Mouse (Mus musculus) MEL (cell line): ENCODE measurements around the gene Letm1. TPM values are rescaled to one million over a fixed set of nuclear protein-coding genes. Genes with fewer than 3 reads are reported as not detected.

Experiments
- DNase-seq: peaks from one replicate; pipeline ENCODE4 v3.0.0; 2011; ENCODE audit warnings: low read depth, low spot score
- H3K27ac ChIP-seq: 2 replicates; pipeline ENCODE4 v1.5.1; 2012; ENCODE audit warnings: low read depth, mild to moderate bottlenecking, control low read depth, low read length, moderate library complexity; ENCODE audit not compliant: control insufficient read depth
- H3K27me3 ChIP-seq, 2 experiments: fragments of 150-350 bp in 1 of 2; sonication (generic) in 1 of 2; 2 replicates each; pipeline ENCODE4 v1.6.1; 2012; ENCODE audit warnings: low read length in 2 of 2, mild to moderate bottlenecking in 2 of 2, improper control_type of control experiment in 1 of 2, moderate library complexity in 1 of 2; ENCODE audit not compliant: insufficient read depth in 2 of 2, control insufficient read depth in 1 of 2
- H3K36me3 ChIP-seq, 2 experiments: 2 replicates each; pipeline ENCODE4 v1.6.1; 2012 to 2014; ENCODE audit warnings: low read length in 2 of 2, improper control_type of control experiment in 1 of 2, inconsistent platforms in 1 of 2, mild to moderate bottlenecking in 1 of 2; ENCODE audit not compliant: insufficient read depth in 2 of 2, control insufficient read depth in 1 of 2
- H3K4me1 ChIP-seq, 2 experiments: fragments of 150-350 bp in 1 of 2; sonication (generic) in 1 of 2; 2 replicates each; pipeline ENCODE4 v1.6.1; 2012; ENCODE audit warnings: low read length in 2 of 2, improper control_type of control experiment in 1 of 2, mild to moderate bottlenecking in 1 of 2; ENCODE audit not compliant: insufficient read depth in 2 of 2, control insufficient read depth in 1 of 2
- H3K4me3 ChIP-seq, 2 experiments: fragments of 150-350 bp in 1 of 2; sonication (generic) in 1 of 2; 2 replicates each; pipeline ENCODE4 v1.5.1; 2012; ENCODE audit warnings: low read depth in 2 of 2, low read length in 2 of 2, mild to moderate bottlenecking in 2 of 2, moderate library complexity in 2 of 2, control low read depth in 1 of 2, improper control_type of control experiment in 1 of 2; ENCODE audit not compliant: control insufficient read depth in 1 of 2, insufficient read depth in 1 of 2
- H3K79me2 ChIP-seq: 2 replicates; pipeline ENCODE4 v1.6.1; 2012; ENCODE audit warnings: mild to moderate bottlenecking, low read length, moderate library complexity; ENCODE audit not compliant: control insufficient read depth, poor library complexity, insufficient read depth
- H3K9ac ChIP-seq: 2 replicates; pipeline ENCODE4 v1.6.1; 2012; ENCODE audit warnings: low read depth, mild to moderate bottlenecking, control low read depth, low read length, moderate library complexity; ENCODE audit not compliant: control insufficient read depth, poor library complexity, severe bottlenecking
- H3K9me3 ChIP-seq: fragments of 150-350 bp; sonication (generic); replicated peaks from 2 replicates; pipeline ENCODE4 v1.6.1; 2012; ENCODE audit warnings: mild to moderate bottlenecking, low read length, improper control_type of control experiment, moderate library complexity; ENCODE audit not compliant: insufficient read depth
- BHLHE40 ChIP-seq: IDR thresholded peaks from 2 replicates; pipeline ENCODE4 v1.6.1; 2012; ENCODE audit warnings: low read depth, mild to moderate bottlenecking, inconsistent platforms, low read length, improper control_type of control experiment, borderline replicate concordance
- CHD1 ChIP-seq: IDR thresholded peaks from 2 replicates; pipeline ENCODE4 v1.6.1; 2012; ENCODE audit warnings: low read depth, mild to moderate bottlenecking, inconsistent platforms, low read length, improper control_type of control experiment
- CHD2 ChIP-seq: IDR thresholded peaks from 2 replicates; pipeline ENCODE4 v1.6.1; 2011; ENCODE audit warnings: low read length, improper control_type of control experiment
- CTCF ChIP-seq, 3 experiments: IDR thresholded peaks in 2 of 3; conservative IDR thresholded peaks in 1 of 3; 2 replicates each; pipeline ENCODE4 v1.5.1; 2011 to 2012; ENCODE audit warnings: low read length in 3 of 3, low read depth in 2 of 3, mild to moderate bottlenecking in 2 of 3, improper control_type of control experiment in 1 of 3, inconsistent platforms in 1 of 3, mixed read lengths in 1 of 3, moderate library complexity in 1 of 3; ENCODE audit not compliant: control insufficient read depth in 1 of 3, insufficient read depth in 1 of 3, poor library complexity in 1 of 3, severe bottlenecking in 1 of 3
- E2F4 ChIP-seq: IDR thresholded peaks from 2 replicates; pipeline ENCODE4 v1.6.1; 2011; ENCODE audit warnings: low read depth, low read length, improper control_type of control experiment, borderline replicate concordance
- ELF1 ChIP-seq: IDR thresholded peaks from 2 replicates; pipeline ENCODE4 v1.6.1; 2014; ENCODE audit warnings: low read depth, mild to moderate bottlenecking, inconsistent platforms, low read length, improper control_type of control experiment, moderate library complexity
- EP300 ChIP-seq, 2 experiments: IDR thresholded peaks; 2 replicates each; pipeline ENCODE4 v1.6.1; 2011; ENCODE audit warnings: improper control_type of control experiment in 2 of 2, low read length in 2 of 2, low read depth in 1 of 2, mild to moderate bottlenecking in 1 of 2
- ETS1 ChIP-seq: IDR thresholded peaks from 2 replicates; pipeline ENCODE4 v1.6.1; 2012; ENCODE audit warnings: low read depth, mild to moderate bottlenecking, inconsistent platforms, low read length, improper control_type of control experiment, moderate library complexity
- GABPA ChIP-seq: IDR thresholded peaks from 2 replicates; pipeline ENCODE4 v1.6.1; 2012; ENCODE audit warnings: low read depth, mild to moderate bottlenecking, inconsistent platforms, low read length, improper control_type of control experiment, moderate library complexity
- GATA1 ChIP-seq: IDR thresholded peaks from 2 replicates; pipeline ENCODE4 v1.6.1; 2011; ENCODE audit warnings: low read depth, low read length, improper control_type of control experiment
- HCFC1 ChIP-seq: IDR thresholded peaks from 2 replicates; pipeline ENCODE4 v1.6.1; 2012; ENCODE audit warnings: low read depth, mild to moderate bottlenecking, inconsistent platforms, low read length, improper control_type of control experiment, moderate library complexity
- JUND ChIP-seq: IDR thresholded peaks from 2 replicates; pipeline ENCODE4 v1.6.1; 2011; ENCODE audit warnings: low read depth, mild to moderate bottlenecking, improper control_type of control experiment, low read length
- KAT2A ChIP-seq: conservative IDR thresholded peaks from 2 replicates; pipeline ENCODE4 v1.6.1; 2012; ENCODE audit warnings: low read depth, low read length, improper control_type of control experiment, inconsistent platforms
- MAFK ChIP-seq: IDR thresholded peaks from 2 replicates; pipeline ENCODE4 v1.6.1; 2011; ENCODE audit warnings: low read depth, mild to moderate bottlenecking, low read length, improper control_type of control experiment, borderline replicate concordance
- MAZ ChIP-seq: IDR thresholded peaks from 2 replicates; pipeline ENCODE4 v1.6.1; 2012; ENCODE audit warnings: low read depth, mild to moderate bottlenecking, inconsistent platforms, low read length, improper control_type of control experiment
- MEF2A ChIP-seq: IDR thresholded peaks from 2 replicates; pipeline ENCODE4 v1.6.1; 2014; ENCODE audit warnings: low read depth, mild to moderate bottlenecking, inconsistent platforms, low read length, improper control_type of control experiment; ENCODE audit not compliant: poor library complexity, insufficient replicate concordance, severe bottlenecking; ENCODE audit errors: extremely low read depth
- MXI1 ChIP-seq: IDR thresholded peaks from 2 replicates; pipeline ENCODE4 v1.6.1; 2011; ENCODE audit warnings: mild to moderate bottlenecking, low read depth, low read length, improper control_type of control experiment
- MYB ChIP-seq: IDR thresholded peaks from 2 replicates; pipeline ENCODE4 v1.6.1; 2011; ENCODE audit warnings: mild to moderate bottlenecking, low read depth, low read length, improper control_type of control experiment
- MYC ChIP-seq: IDR thresholded peaks from 2 replicates; pipeline ENCODE4 v1.6.1; 2011; ENCODE audit warnings: low read depth, mild to moderate bottlenecking, low read length, improper control_type of control experiment, moderate library complexity
- NELFE ChIP-seq: IDR thresholded peaks from 2 replicates; pipeline ENCODE4 v1.6.1; 2011; ENCODE audit warnings: low read depth, low read length, improper control_type of control experiment
- NRF1 ChIP-seq: IDR thresholded peaks from 2 replicates; pipeline ENCODE4 v1.6.1; 2014; ENCODE audit warnings: low read depth, mild to moderate bottlenecking, inconsistent platforms, low read length, improper control_type of control experiment, moderate library complexity; ENCODE audit not compliant: poor library complexity, insufficient read depth, severe bottlenecking
- POLR2A ChIP-seq, 2 experiments: IDR thresholded peaks; 2 replicates each; pipeline ENCODE4 v1.6.1; 2011 to 2012; ENCODE audit warnings: low read length in 2 of 2, mild to moderate bottlenecking in 2 of 2, control low read depth in 1 of 2, improper control_type of control experiment in 1 of 2, low read depth in 1 of 2, moderate library complexity in 1 of 2; ENCODE audit not compliant: control insufficient read depth in 1 of 2, insufficient read depth in 1 of 2, poor library complexity in 1 of 2
- POLR2AphosphoS2 ChIP-seq: IDR thresholded peaks from 2 replicates; pipeline ENCODE4 v1.6.1; 2011; ENCODE audit warnings: low read length, improper control_type of control experiment
- POLR2AphosphoS5 ChIP-seq: IDR thresholded peaks from 2 replicates; pipeline ENCODE4 v1.6.1; 2012; ENCODE audit warnings: low read depth, borderline replicate concordance, mild to moderate bottlenecking, inconsistent platforms, low read length, moderate library complexity, mixed read lengths
- RAD21 ChIP-seq: IDR thresholded peaks from 2 replicates; pipeline ENCODE4 v1.6.1; 2011; ENCODE audit warnings: mild to moderate bottlenecking, low read depth, low read length, improper control_type of control experiment
- RCOR1 ChIP-seq: IDR thresholded peaks from 2 replicates; pipeline ENCODE4 v1.6.1; 2012; ENCODE audit warnings: low read depth, mild to moderate bottlenecking, inconsistent platforms, low read length, improper control_type of control experiment
- SIN3A ChIP-seq: IDR thresholded peaks from 2 replicates; pipeline ENCODE4 v1.6.1; 2012; ENCODE audit warnings: low read length, improper control_type of control experiment, inconsistent platforms
- TAL1 ChIP-seq: IDR thresholded peaks from 2 replicates; pipeline ENCODE4 v1.6.1; 2012; ENCODE audit warnings: mild to moderate bottlenecking, inconsistent platforms, low read length, moderate library complexity, mixed read lengths
- TBP ChIP-seq: IDR thresholded peaks from 2 replicates; pipeline ENCODE4 v1.8.0; 2011; ENCODE audit warnings: low read depth, low read length, improper control_type of control experiment
- TCF12 ChIP-seq: IDR thresholded peaks from 2 replicates; pipeline ENCODE4 v1.6.1; 2014; ENCODE audit warnings: low read depth, mild to moderate bottlenecking, inconsistent platforms, low read length, improper control_type of control experiment, moderate library complexity
- UBTF ChIP-seq: IDR thresholded peaks from 2 replicates; pipeline ENCODE4 v1.6.1; 2012; ENCODE audit warnings: low read depth, mild to moderate bottlenecking, inconsistent platforms, low read length, improper control_type of control experiment, moderate library complexity, borderline replicate concordance; ENCODE audit not compliant: insufficient read depth
- USF1 ChIP-seq: IDR thresholded peaks from 2 replicates; pipeline ENCODE4 v1.6.1; 2014; ENCODE audit warnings: low read depth, mild to moderate bottlenecking, inconsistent platforms, low read length, improper control_type of control experiment, moderate library complexity
- ZC3H11A ChIP-seq: IDR thresholded peaks from 2 replicates; pipeline ENCODE4 v1.6.1; 2012; ENCODE audit warnings: low read depth, mild to moderate bottlenecking, inconsistent platforms, low read length, improper control_type of control experiment
- ZKSCAN1 ChIP-seq: IDR thresholded peaks from 2 replicates; pipeline ENCODE4 v1.6.1; 2012; ENCODE audit warnings: low read depth, mild to moderate bottlenecking, inconsistent platforms, low read length, improper control_type of control experiment, moderate library complexity
- ZMIZ1 ChIP-seq: IDR thresholded peaks from 2 replicates; pipeline ENCODE4 v1.6.1; 2012; ENCODE audit warnings: low read depth, mild to moderate bottlenecking, inconsistent platforms, low read length, improper control_type of control experiment, moderate library complexity
- ZNF384 ChIP-seq: IDR thresholded peaks from 2 replicates; pipeline ENCODE4 v1.6.1; 2012; ENCODE audit warnings: low read depth, mild to moderate bottlenecking, inconsistent platforms, low read length, improper control_type of control experiment
- polyA plus RNA-seq, 2 experiments: library from polyadenylated mRNA; stranded (reverse) in 1 of 2; unstranded in 1 of 2; fragments of >175 nt in 1 of 2; fragments of >200 nt in 1 of 2; gene quantifications; 2 replicates each; pipeline versions ENCODE4 v1.2.1 to v1.2.4; 2012; ENCODE audit warnings: low replicate concordance in 2 of 2, low read depth in 1 of 2; ENCODE audit not compliant: insufficient read length in 2 of 2, insufficient read depth in 1 of 2, missing spikeins in 1 of 2
- total RNA-seq: library from RNA; depleted of rRNA; stranded (reverse); fragments of 300-350 nt; gene quantifications from 2 replicates; pipeline ENCODE4 v1.2.3, GENCODE M21; 2012

Gene Letm1
- total and polyA plus RNA-seq, 3 experiments, result 59.5 to 127 (median 119) TPM

DNA sequence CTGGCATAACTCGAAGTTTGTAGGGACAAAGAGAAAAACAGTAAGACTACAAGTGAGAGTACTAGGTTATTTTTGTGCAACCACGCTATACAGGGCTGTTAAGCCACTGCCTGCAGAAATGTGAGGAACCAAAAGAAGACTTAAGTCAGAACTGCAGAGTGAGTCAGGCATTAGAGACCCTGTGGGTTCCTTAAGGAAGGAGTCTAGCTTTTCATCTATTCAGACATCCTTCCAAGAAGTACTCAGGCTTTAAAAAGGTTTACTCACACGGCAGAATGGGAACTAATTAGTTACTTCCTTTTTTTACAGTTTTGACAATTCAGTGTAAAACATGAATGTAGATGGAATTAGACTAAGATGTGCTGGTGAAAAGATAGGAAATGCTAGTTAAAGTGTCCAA is 39.8 kb upstream of the Letm1 start:
- Histone ChIP-seq H3K4me1 (peaks cover 8 to 23% of the 10 kb centered on the region in 2 experiments), H3K9me3 (no peaks in the 10 kb centered on the region), H3K79me2 (peaks cover 59% of the 10 kb centered on the region), H3K27ac (0 out of 2 replicates have a peak overlapping the region, but pooled peaks have one; percentile 29), H3K36me3 (peaks cover 21 to 47% of the 10 kb centered on the region in 2 experiments), H3K27me3 (no peaks in the 10 kb centered on the region), H3K4me3 (peak overlapping the region in 1 of 2 experiments; percentile 96; a peak in 2 of 4 replicates), H3K9ac (peak overlapping the region; percentile 100)
- TF ChIP-seq MXI1 (no peak), ZMIZ1 (no peak), E2F4 (no peak), USF1 (no peak), ETS1 (no peak), POLR2A (IDR thresholded peaks at IDR 0.05; ENCODE audit: control insufficient read depth in 1 of 2, insufficient read depth in 1 of 2, low read depth in 1 of 2, low read length in 2 of 2, poor library complexity in 1 of 2) (no peak), RCOR1 (0 out of 2 replicates have a peak, but pooled peaks have one; percentile 36), ZKSCAN1 (no peak), CHD2 (no peak), CTCF (IDR thresholded peaks at IDR 0.05 in 2 of 3, conservative IDR thresholded peaks at IDR 0.05 in 1 of 3; ENCODE audit: control insufficient read depth in 1 of 3, insufficient read depth in 1 of 3, low read depth in 2 of 3, low read length in 3 of 3, poor library complexity in 1 of 3, severe bottlenecking in 1 of 3) (no peak), TCF12 (no peak), ZNF384 (no peak), MEF2A (no peak), ELF1 (no peak), MAZ (no peak), KAT2A (no peak), BHLHE40 (no peak), GATA1 (no peak), MYB (no peak), RAD21 (no peak), NELFE (no peak), SIN3A (peak; percentile 42; the same call in 1 of the 2 replicates), MYC (peak; percentile 37; the same call in 1 of the 2 replicates), GABPA (no peak), TBP (0 out of 2 replicates have a peak, but pooled peaks have one; percentile 29), TAL1 (no peak), POLR2AphosphoS2 (no peak), CHD1 (0 out of 2 replicates have a peak, but pooled peaks have one; percentile 51), UBTF (no peak), MAFK (no peak), POLR2AphosphoS5 (no peak), EP300 (IDR thresholded peaks at IDR 0.05; ENCODE audit: low read depth in 1 of 2, low read length in 2 of 2) (peak in 1 of 2 experiments; percentile 24; a peak in 1 of 4 replicates), HCFC1 (0 out of 2 replicates have a peak, but pooled peaks have one; percentile 9), JUND (no peak), NRF1 (no peak), ZC3H11A (no peak)
- DNase-seq, result peak; percentile 80
